12 mouse cellular contexts compared by ENCODE assay signal in the genomic region with DNA sequence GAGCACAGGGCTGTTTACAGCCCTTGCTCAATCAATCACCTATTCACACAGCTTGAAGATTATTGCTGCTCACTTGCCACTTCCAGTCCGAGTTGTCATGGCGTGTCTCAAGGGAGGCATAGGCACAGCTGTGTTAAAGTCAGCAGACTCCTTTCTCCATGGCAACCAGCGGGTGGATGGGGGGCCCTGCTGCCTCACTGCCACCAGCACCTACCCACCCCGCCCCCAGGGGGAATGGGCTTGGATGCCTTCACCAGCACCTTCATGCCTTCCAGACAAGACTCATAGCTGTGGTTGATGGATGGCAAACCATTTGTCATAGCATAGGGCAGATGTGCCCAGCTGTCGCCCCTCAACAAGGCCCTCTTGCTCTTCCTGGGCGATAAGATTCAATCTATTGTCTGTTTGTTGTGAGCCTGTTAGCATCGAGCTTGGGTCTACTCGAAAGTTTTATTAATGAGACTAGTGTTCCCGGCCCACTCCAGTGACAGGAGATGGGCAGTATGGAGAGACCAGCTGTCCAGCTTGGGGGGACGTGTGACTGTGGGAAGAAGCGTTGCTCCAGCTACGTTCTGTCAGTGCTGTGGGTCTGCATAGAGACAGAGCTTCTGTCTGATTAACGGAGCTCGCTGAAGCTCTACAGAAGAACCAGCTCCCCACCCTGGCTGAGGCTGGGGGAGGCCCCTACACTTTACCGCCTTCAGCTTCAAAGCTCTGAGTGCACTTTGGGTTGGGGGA.
A peak's percentile ranks its signal among the peaks of the same experiment; 100 is the strongest.
DNase-seq lines count a peak whose midpoint lies in the region; ATAC-seq and TF ChIP-seq lines count a peak whose summit lies in the region.
"Had no signal": no experiment of that assay in that cellular context is flagged by ENCODE, and none has a peak within 500 bp of the region (broad histone marks: within the 10 kb centered on the region; RNA-seq: fewer than 3 reads in every experiment).

No protein-coding gene starts in this region.

- H3K4me3 ChIP-seq in kidney, embryonic 16.5 days (ENCODE audit: low read length) = no peak overlapping the region
- no peak overlapping the region for H3K4me3 ChIP-seq in kidney, embryonic 15.5 days (replicated peaks)
- H3K4me3 ChIP-seq in forebrain, postnatal 0 days (ENCODE audit: low read depth, low read length) = no peak overlapping the region
- H3K4me3 ChIP-seq in midbrain, embryonic 15.5 days = no peak overlapping the region
- H3K4me3 ChIP-seq: embryonic facial prominence, embryonic 13.5 days; lung, embryonic 15.5 days had no signal

- peak; percentile 49; the same call in 1 of the 2 replicates for ATAC-seq in kidney, embryonic 16.5 days (ENCODE audit: low FRiP score, low TSS enrichment)
- no peak for ATAC-seq in kidney, embryonic 15.5 days (replicated peaks; ENCODE audit: low FRiP score)
- peak; percentile 67 for ATAC-seq in forebrain, postnatal 0 days
- peak; percentile 39; the same call in 1 of the 2 replicates for ATAC-seq in midbrain, embryonic 15.5 days (replicated peaks)
- ATAC-seq in erythroblast, adult 5-6 weeks (replicated peaks; ENCODE audit: low FRiP score, poor library complexity, severe bottlenecking) = no peak
- ATAC-seq: CD4-positive, CD25-positive, alpha-beta regulatory T cell, adult 4 months had no signal

- H3K36me3 ChIP-seq in kidney, embryonic 16.5 days (ENCODE audit: insufficient read depth, low read length) = no peaks in the 10 kb centered on the region
- H3K36me3 ChIP-seq in kidney, embryonic 15.5 days = no peaks in the 10 kb centered on the region
- H3K36me3 ChIP-seq in forebrain, postnatal 0 days (ENCODE audit: insufficient read depth) = no peaks in the 10 kb centered on the region
- H3K36me3 ChIP-seq in midbrain, embryonic 15.5 days (replicated peaks) = no peaks in the 10 kb centered on the region
- H3K36me3 ChIP-seq: embryonic facial prominence, embryonic 13.5 days; lung, embryonic 15.5 days had no signal

- H3K4me1 ChIP-seq in kidney, embryonic 16.5 days (ENCODE audit: insufficient read depth, low read length) = peaks cover 9% of the 10 kb centered on the region; the same call in 1 of the 2 replicates
- peaks cover 17% of the 10 kb centered on the region for H3K4me1 ChIP-seq in kidney, embryonic 15.5 days
- no peaks in the 10 kb centered on the region for H3K4me1 ChIP-seq in forebrain, postnatal 0 days (ENCODE audit: insufficient read depth)
- H3K4me1 ChIP-seq in midbrain, embryonic 15.5 days = peaks cover 14% of the 10 kb centered on the region
- H3K4me1 ChIP-seq: lung, embryonic 15.5 days had no signal

- no peaks in the 10 kb centered on the region for H3K27me3 ChIP-seq in kidney, embryonic 16.5 days (ENCODE audit: insufficient read depth, low read length)
- H3K27me3 ChIP-seq in kidney, embryonic 15.5 days = peaks cover 6% of the 10 kb centered on the region; the same call in 1 of the 2 replicates
- no peaks in the 10 kb centered on the region for H3K27me3 ChIP-seq in forebrain, postnatal 0 days (ENCODE audit: insufficient read depth, low read length)
- no peaks in the 10 kb centered on the region for H3K27me3 ChIP-seq in midbrain, embryonic 15.5 days (replicated peaks)
- H3K27me3 ChIP-seq: embryonic facial prominence, embryonic 13.5 days; lung, embryonic 15.5 days had no signal

- TF ChIP-seq POLR2A in brain, embryonic 14.5 days (IDR thresholded peaks at IDR 0.05; ENCODE audit: borderline replicate concordance, extremely low read depth, insufficient read depth, insufficient read length, poor library complexity, severe bottlenecking) = no peak

- no peaks in the 10 kb centered on the region for H3K9me3 ChIP-seq in kidney, embryonic 16.5 days (ENCODE audit: low read length)
- H3K9me3 ChIP-seq in kidney, embryonic 15.5 days (replicated peaks) = no peaks in the 10 kb centered on the region
- H3K9me3 ChIP-seq in forebrain, postnatal 0 days (ENCODE audit: low read length) = no peaks in the 10 kb centered on the region
- no peaks in the 10 kb centered on the region for H3K9me3 ChIP-seq in midbrain, embryonic 15.5 days
- H3K9me3 ChIP-seq: embryonic facial prominence, embryonic 13.5 days; lung, embryonic 15.5 days had no signal

- H3K27ac ChIP-seq in kidney, embryonic 16.5 days (ENCODE audit: low read length) = no peak overlapping the region
- no peak overlapping the region for H3K27ac ChIP-seq in kidney, embryonic 15.5 days
- H3K27ac ChIP-seq in forebrain, postnatal 0 days (ENCODE audit: low read depth, low read length) = no peak overlapping the region
- H3K27ac ChIP-seq in midbrain, embryonic 15.5 days = peak overlapping the region; percentile 42
- H3K27ac ChIP-seq: embryonic facial prominence, embryonic 13.5 days; lung, embryonic 15.5 days had no signal

- TF ChIP-seq CTCF in brain, embryonic 14.5 days (IDR thresholded peaks at IDR 0.05; ENCODE audit: borderline replicate concordance, extremely low read depth, insufficient read depth, insufficient read length) = no peak
- TF ChIP-seq CTCF in forebrain, postnatal 0 days (IDR thresholded peaks at IDR 0.05; ENCODE audit: low read depth) = no peak

- peak; percentile 72 for DNase-seq in brain, embryonic 14.5 days (ENCODE audit: low read depth)
- peak; percentile 24 for DNase-seq in forebrain, postnatal 0 days
- DNase-seq in adrenal gland, adult 18-20 months (ENCODE audit: low spot score in 2 of 2) = no peak
- DNase-seq in heart, adult 8-10 months (ENCODE audit: low spot score) = no peak
- DNase-seq: gastrocnemius, postnatal 14 days had no signal

- H3K9ac ChIP-seq in kidney, embryonic 16.5 days (replicated peaks; ENCODE audit: low read length) = no peak overlapping the region
- H3K9ac ChIP-seq in kidney, embryonic 15.5 days = no peak overlapping the region
- no peak overlapping the region for H3K9ac ChIP-seq in forebrain, postnatal 0 days
- no peak overlapping the region for H3K9ac ChIP-seq in midbrain, embryonic 15.5 days
- H3K9ac ChIP-seq: embryonic facial prominence, embryonic 13.5 days; lung, embryonic 15.5 days had no signal

- no peak overlapping the region for H3K4me2 ChIP-seq in kidney, embryonic 16.5 days (replicated peaks; ENCODE audit: low read depth, low read length)
- no peak overlapping the region for H3K4me2 ChIP-seq in kidney, embryonic 15.5 days
- H3K4me2 ChIP-seq in forebrain, postnatal 0 days (ENCODE audit: low read depth) = no peak overlapping the region
- no peak overlapping the region for H3K4me2 ChIP-seq in midbrain, embryonic 15.5 days
- H3K4me2 ChIP-seq: embryonic facial prominence, embryonic 13.5 days; lung, embryonic 15.5 days had no signal

- 19% methylated on average over 15 of the region's 15 CpGs for WGBS in kidney, embryonic 16.5 days
- 16% methylated on average over 15 of the region's 15 CpGs for WGBS in kidney, embryonic 15.5 days
- WGBS in forebrain, postnatal 0 days = 54% methylated on average over 15 of the region's 15 CpGs
- WGBS in midbrain, embryonic 15.5 days = 57% methylated on average over 15 of the region's 15 CpGs

Comparison
In these comparisons a context has a peak if more than half of its experiments do, and no peak if none do; other contexts are left out.
1. ATAC-seq: peak in kidney, embryonic 16.5 days (single experiment), forebrain, postnatal 0 days (single experiment) and midbrain, embryonic 15.5 days (single experiment); none in kidney, embryonic 15.5 days (single experiment) and erythroblast, adult 5-6 weeks (single experiment).
2. DNase-seq: peak in brain, embryonic 14.5 days (single experiment) and forebrain, postnatal 0 days (single experiment); none in adrenal gland, adult 18-20 months (0 of 2) and heart, adult 8-10 months (single experiment).